Mouse (Mus musculus) ES-Bruce4 (cell line): ENCODE measurements around the gene Carmil2.

Experiments used
- CTCF ChIP-seq: IDR thresholded peaks from one replicate; pipeline ENCODE4 v1.8.1; 2011; ENCODE audit warnings: low read depth, low read length
- EP300 ChIP-seq: IDR thresholded peaks from 2 replicates; pipeline ENCODE4 v1.6.1; 2011; ENCODE audit warnings: low read depth, low read length; ENCODE audit not compliant: insufficient read depth
- POLR2A ChIP-seq: IDR thresholded peaks from one replicate; pipeline ENCODE4 v1.8.1; 2011; ENCODE audit warnings: low read length; ENCODE audit not compliant: insufficient read depth

DNA sequence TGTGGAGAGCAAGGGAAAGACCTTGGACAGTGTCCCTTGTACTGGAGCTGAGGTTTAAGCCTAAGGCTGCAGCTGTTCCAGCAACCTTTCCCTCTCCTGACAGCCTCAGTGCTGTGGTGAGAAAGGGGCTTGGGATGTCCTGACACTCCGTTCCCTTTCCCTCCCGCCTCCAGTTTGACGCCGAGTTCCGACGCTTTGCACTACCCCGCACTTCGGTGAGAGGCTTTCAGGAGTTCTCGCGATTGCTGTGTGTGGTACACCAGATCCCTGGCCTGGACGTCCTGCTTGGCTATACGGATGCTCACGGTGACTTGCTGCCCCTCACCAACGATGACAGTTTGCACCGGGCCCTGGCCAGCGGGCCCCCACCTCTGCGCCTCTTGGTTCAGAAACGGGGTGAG is 15.9 kb downstream of the Carmil2 start:
- TF ChIP-seq POLR2A = no peak
- no peak for TF ChIP-seq CTCF
- TF ChIP-seq EP300 = no peak
